Mouse (Mus musculus) forebrain, embryonic 11.5 days (tissue): Measurements from ENCODE around the gene Dhodh. TPM values are rescaled to one million over a fixed set of nuclear protein-coding genes. Genes with fewer than 3 reads are reported as not detected.

Source experiments
- ATAC-seq: fragments of 200-750 bp; cut with Nextera tagmentation; replicated peaks from 2 replicates; pipeline ENCODE4 v1.8.0; 2017; ENCODE audit warnings: moderate TSS enrichment; ENCODE audit not compliant: low FRiP score
- DNase-seq: peaks from one replicate; pipeline ENCODE4 v3.0.0-alpha.2; 2017; ENCODE audit warnings: low spot score
- H3K27ac ChIP-seq: fragments of 300-500 bp; sonication (generic); 2 replicates; pipeline ENCODE4 v1.5.1; 2014; ENCODE audit warnings: low read depth, low read length
- H3K27me3 ChIP-seq: fragments of 300-500 bp; sonication (generic); 2 replicates; pipeline ENCODE4 v1.6.1; 2014; ENCODE audit warnings: mild to moderate bottlenecking, low read length, mixed read lengths; ENCODE audit not compliant: control insufficient read depth, insufficient read depth
- H3K36me3 ChIP-seq: fragments of 300-500 bp; sonication (generic); 2 replicates; pipeline ENCODE4 v1.6.1; 2014; ENCODE audit warnings: mild to moderate bottlenecking, low read length, moderate library complexity, mixed read lengths; ENCODE audit not compliant: control insufficient read depth, insufficient read depth
- H3K4me1 ChIP-seq: fragments of 300-500 bp; sonication (generic); replicated peaks from 2 replicates; pipeline ENCODE4 v1.6.1; 2014; ENCODE audit warnings: low read length, mixed read lengths; ENCODE audit not compliant: control insufficient read depth, insufficient read depth
- H3K4me2 ChIP-seq: fragments of 300-500 bp; sonication (generic); 2 replicates; pipeline ENCODE4 v1.6.1; 2014; ENCODE audit warnings: low read depth, mild to moderate bottlenecking, low read length, moderate library complexity, mixed read lengths; ENCODE audit not compliant: severe bottlenecking
- H3K4me3 ChIP-seq: fragments of 300-500 bp; sonication (generic); 2 replicates; pipeline ENCODE4 v1.5.1; 2014; ENCODE audit warnings: low read depth, low read length
- H3K9ac ChIP-seq: fragments of 300-500 bp; sonication (generic); 2 replicates; pipeline ENCODE4 v1.6.1; 2014; ENCODE audit warnings: low read length
- H3K9me3 ChIP-seq: fragments of 300-500 bp; sonication (generic); 2 replicates; pipeline ENCODE4 v1.6.1; 2016; ENCODE audit warnings: low read length, mixed read lengths; ENCODE audit not compliant: control insufficient read depth
- WGBS: fragments of 180-500 bp; shearing (Covaris S2); extraction: QIAGEN DNeasy Blood & Tissue Kit; methylation state at CpG from one replicate; pipeline ENCODE4 v1.1.7; 2014; 5-methylcytosine and 5-hydroxymethylcytosine counted together
- polyA plus RNA-seq: library from polyadenylated mRNA; unstranded; fragments of >200 nt; fragmentation: Nextera tagmentation; extraction: Ambion mirVana; gene quantifications from 2 replicates; pipeline ENCODE4 v1.2.1, GENCODE M21; 2014

Dhodh gene
- polyA plus RNA-seq, 1 experiment from 2014 or later = 43.2 TPM

GRCm38 (mm10) chr8:109593117-109593788, 15.2 kb downstream of the Dhodh start:
- Histone ChIP-seq H3K4me3 (no peak overlapping the region), H3K36me3 (no peaks in the 10 kb centered on the region), H3K27me3 (no peaks in the 10 kb centered on the region), H3K9me3 (no peaks in the 10 kb centered on the region), H3K4me1 (no peaks in the 10 kb centered on the region), H3K9ac (no peak overlapping the region), H3K27ac (no peak overlapping the region), H3K4me2 (no peak overlapping the region)
- WGBS = 84% methylated on average over 6 of the region's 6 CpGs
- ATAC-seq = no peak
- DNase-seq = no peak

GRCm38 (mm10) chr8:109592164-109592563, 16.3 kb downstream of the Dhodh start:
- no peaks in the 10 kb centered on the region for H3K36me3 ChIP-seq
- H3K9me3 ChIP-seq = no peaks in the 10 kb centered on the region
- no peaks in the 10 kb centered on the region for H3K27me3 ChIP-seq
- H3K27ac ChIP-seq = no peak overlapping the region
- no peak for DNase-seq
- H3K4me3 ChIP-seq = no peak overlapping the region
- H3K4me1 ChIP-seq = no peaks in the 10 kb centered on the region
- no peak for ATAC-seq
- no peak overlapping the region for H3K9ac ChIP-seq
- H3K4me2 ChIP-seq = no peak overlapping the region
- WGBS = 90% methylated on average over 5 of the region's 5 CpGs

- H3K9ac ChIP-seq = no peak overlapping the region
- H3K4me3 ChIP-seq = no peak overlapping the region
- H3K27me3 ChIP-seq = no peaks in the 10 kb centered on the region
- H3K4me2 ChIP-seq = no peak overlapping the region
- no peaks in the 10 kb centered on the region for H3K4me1 ChIP-seq
- no peaks in the 10 kb centered on the region for H3K36me3 ChIP-seq
- ATAC-seq (no peak), DNase-seq (no peak)
- 85% methylated on average over 3 of the region's 3 CpGs for WGBS
- no peaks in the 10 kb centered on the region for H3K9me3 ChIP-seq
- no peak overlapping the region for H3K27ac ChIP-seq
Measured at GRCm38 (mm10) chr8:109591367-109591766, 17.1 kb downstream of the Dhodh start.

GRCm38 (mm10) chr8:109590901-109591300, 17.6 kb downstream of the Dhodh start:
- DNase-seq = no peak
- WGBS = 86% methylated on average over 9 of the region's 9 CpGs
- Histone ChIP-seq H3K27me3 (no peaks in the 10 kb centered on the region), H3K9ac (no peak overlapping the region), H3K27ac (no peak overlapping the region), H3K36me3 (no peaks in the 10 kb centered on the region), H3K4me2 (no peak overlapping the region), H3K9me3 (no peaks in the 10 kb centered on the region), H3K4me3 (no peak overlapping the region), H3K4me1 (no peaks in the 10 kb centered on the region)
- no peak for ATAC-seq

- Histone ChIP-seq H3K36me3 (no peaks in the 10 kb centered on the region), H3K27me3 (no peaks in the 10 kb centered on the region), H3K27ac (no peak overlapping the region), H3K4me1 (no peaks in the 10 kb centered on the region), H3K9ac (no peak overlapping the region), H3K9me3 (no peaks in the 10 kb centered on the region), H3K4me3 (no peak overlapping the region), H3K4me2 (no peak overlapping the region)
- DNase-seq (no peak), ATAC-seq (no peak)
- 66% methylated on average over 7 of the region's 7 CpGs for WGBS
Measured at GRCm38 (mm10) chr8:109586972-109587504, 21.4 kb downstream of the Dhodh start.

GRCm38 (mm10) chr8:109585652-109586051, 22.8 kb downstream of the Dhodh start:
- ATAC-seq = no peak
- H3K4me2 ChIP-seq = no peak overlapping the region
- no peak overlapping the region for H3K9ac ChIP-seq
- H3K27me3 ChIP-seq = no peaks in the 10 kb centered on the region
- no peaks in the 10 kb centered on the region for H3K4me1 ChIP-seq
- H3K36me3 ChIP-seq = no peaks in the 10 kb centered on the region
- no peak for DNase-seq
- no peak overlapping the region for H3K4me3 ChIP-seq
- no peak overlapping the region for H3K27ac ChIP-seq
- H3K9me3 ChIP-seq = no peaks in the 10 kb centered on the region

GRCm38 (mm10) chr8:109584830-109585229, 23.6 kb downstream of the Dhodh start:
- no peaks in the 10 kb centered on the region for H3K27me3 ChIP-seq
- no peak overlapping the region for H3K4me2 ChIP-seq
- H3K4me1 ChIP-seq = no peaks in the 10 kb centered on the region
- no peak overlapping the region for H3K9ac ChIP-seq
- H3K27ac ChIP-seq = no peak overlapping the region
- no peak for DNase-seq
- H3K4me3 ChIP-seq = no peak overlapping the region
- H3K9me3 ChIP-seq = no peaks in the 10 kb centered on the region
- no peaks in the 10 kb centered on the region for H3K36me3 ChIP-seq
- WGBS = 86% methylated on average over 3 of the region's 3 CpGs
- ATAC-seq = no peak

- Histone ChIP-seq H3K4me2 (no peak overlapping the region), H3K4me1 (no peaks in the 10 kb centered on the region)
- no peak for DNase-seq
Measured at GRCm38 (mm10) chr8:109584293-109584692, 24.2 kb downstream of the Dhodh start.

GRCm38 (mm10) chr8:109578900-109579301, 29.6 kb downstream of the Dhodh start, which contains the start of gene Hp:
TSS of gene Hp (minus strand) at chr8:109579172.
- 77% methylated on average over 8 of the region's 8 CpGs for WGBS

More at GRCm38 (mm10) chr8:109584293-109584692, 24.2 kb downstream of the Dhodh start:
- 91% methylated on average over 4 of the region's 4 CpGs for WGBS
- H3K4me3 ChIP-seq = no peak overlapping the region
- no peak overlapping the region for H3K27ac ChIP-seq
- H3K9me3 ChIP-seq = no peaks in the 10 kb centered on the region
- H3K9ac ChIP-seq = no peak overlapping the region
- no peaks in the 10 kb centered on the region for H3K27me3 ChIP-seq
- no peaks in the 10 kb centered on the region for H3K36me3 ChIP-seq
- ATAC-seq = no peak

More at GRCm38 (mm10) chr8:109578900-109579301, 29.6 kb downstream of the Dhodh start, which contains the start of gene Hp:
- H3K4me3 ChIP-seq = no peak within 1 kb of the TSS
- no peaks in the 10 kb centered on the region for H3K9me3 ChIP-seq
- DNase-seq = no peak
- no peaks in the 10 kb centered on the region for H3K36me3 ChIP-seq
- H3K9ac ChIP-seq = no peak within 1 kb of the TSS
- no peak within 1 kb of the TSS for H3K27ac ChIP-seq
- no peak for ATAC-seq
- no peak within 1 kb of the TSS for H3K4me2 ChIP-seq
- no peaks in the 10 kb centered on the region for H3K4me1 ChIP-seq
- H3K27me3 ChIP-seq = no peaks in the 10 kb centered on the region
